Mouse (Mus musculus) cerebellum, adult 2 months (tissue): ENCODE data around the gene 4833427G06Rik. TPM values are rescaled to one million over a fixed set of nuclear protein-coding genes. Genes with fewer than 3 reads are reported as not detected.

Experiments
- DNase-seq, 2 experiments: peaks; one replicate each; pipeline ENCODE4 v3.0.0; 2021
- H3K27ac ChIP-seq: fragments of 200-500 bp; 2 replicates; pipeline ENCODE4 v1.5.1; 2012; ENCODE audit warnings: low read length, control low read depth, inconsistent platforms; ENCODE audit not compliant: insufficient read depth
- H3K27me3 ChIP-seq: fragments of 200-500 bp; 2 replicates; pipeline ENCODE4 v1.6.1; 2012; ENCODE audit warnings: inconsistent platforms, mild to moderate bottlenecking, low read length, moderate library complexity; ENCODE audit not compliant: control insufficient read depth, insufficient read depth
- H3K4me1 ChIP-seq: fragments of 200-500 bp; 2 replicates; pipeline ENCODE4 v1.6.1; 2011; ENCODE audit warnings: low read length; ENCODE audit not compliant: control insufficient read depth, insufficient read depth
- H3K4me3 ChIP-seq: fragments of 200-500 bp; replicated peaks from 2 replicates; pipeline ENCODE3; 2011; ENCODE audit warnings: mild to moderate bottlenecking, low read depth, low read length, control low read depth; ENCODE audit not compliant: insufficient read depth
- CTCF ChIP-seq: fragments of 200-500 bp; IDR thresholded peaks from 2 replicates; pipeline ENCODE4 v1.5.1; 2011; ENCODE audit warnings: low read depth, mild to moderate bottlenecking, control low read depth, low read length, moderate library complexity, borderline replicate concordance; ENCODE audit not compliant: insufficient read depth
- POLR2A ChIP-seq: fragments of 200-500 bp; IDR thresholded peaks from 2 replicates; pipeline ENCODE4 v1.6.1; 2011; ENCODE audit warnings: low read length, control low read depth, borderline replicate concordance; ENCODE audit not compliant: insufficient read depth
- WGBS: fragments of 180-500 bp; shearing (Covaris S2); methylation state at CpG from one replicate; pipeline ENCODE4 v1.1.7; 2018; 5-methylcytosine and 5-hydroxymethylcytosine counted together
- polyA plus RNA-seq: library from polyadenylated mRNA; depleted of rRNA; stranded (reverse); fragments of >200 nt; gene quantifications from 2 replicates; pipeline ENCODE4 v1.2.3, GENCODE M21; 2012; rRNA removed

Gene 4833427G06Rik
- polyA plus RNA-seq, 1 experiment, result 0.29 TPM

GRCm38 (mm10) chr9:51058951-51059521 is 42.8 kb downstream of the 4833427G06Rik start:
- Histone ChIP-seq H3K27me3 (no peaks in the 10 kb centered on the region), H3K4me3 (no peak overlapping the region), H3K4me1 (no peaks in the 10 kb centered on the region), H3K27ac (no peak overlapping the region)
- no peak for TF ChIP-seq CTCF
- no peak for TF ChIP-seq POLR2A
- 27% methylated on average over 4 of the region's 4 CpGs for WGBS
- no peak for DNase-seq

DNA sequence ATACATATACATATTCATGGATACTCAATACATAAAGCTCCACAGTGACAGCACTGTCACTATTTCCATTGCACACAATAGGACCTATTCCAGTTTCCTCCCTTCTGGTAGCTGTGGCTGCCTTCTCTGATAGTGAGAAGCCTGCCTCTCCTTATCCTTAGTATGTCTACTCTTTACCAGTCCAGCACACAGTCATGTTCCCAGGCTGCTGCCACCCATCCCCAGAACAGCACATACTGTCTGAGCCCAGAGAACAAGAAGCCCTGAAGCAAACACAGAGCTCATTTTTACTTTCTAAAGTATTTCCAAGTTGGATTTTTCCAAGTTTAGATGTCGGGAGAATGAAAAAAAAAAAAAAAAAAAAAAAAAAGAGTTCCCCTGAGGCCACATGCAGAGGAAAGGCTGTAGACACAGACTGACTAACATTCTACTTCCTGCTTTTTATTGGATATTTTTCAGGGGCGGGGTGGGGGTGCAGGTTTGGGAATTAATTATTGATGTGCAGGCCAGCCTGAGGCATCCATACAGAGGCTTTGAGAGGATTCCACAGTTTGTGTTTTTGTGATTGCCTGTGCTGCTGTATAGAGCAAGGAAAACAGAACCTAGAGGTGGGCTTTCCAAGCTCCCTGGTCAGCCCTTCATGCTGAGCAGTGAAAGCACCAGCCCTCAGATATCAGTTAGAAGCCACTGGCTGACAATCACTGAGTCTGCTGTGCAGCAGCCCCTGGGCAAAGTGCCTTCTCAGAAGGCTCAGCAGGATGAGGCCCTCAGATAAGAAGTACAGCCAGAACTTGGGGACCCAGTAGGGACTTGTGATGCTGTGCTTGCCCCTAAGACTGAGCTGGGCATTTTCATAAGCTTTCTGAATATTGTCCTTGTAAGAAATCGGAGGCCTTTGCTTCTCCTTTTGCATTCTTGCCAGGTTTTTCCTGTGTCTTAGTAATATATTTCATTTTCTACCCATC is 45.2 kb downstream of the 4833427G06Rik start:
- Histone ChIP-seq H3K27ac (no peak overlapping the region), H3K27me3 (no peaks in the 10 kb centered on the region), H3K4me1 (no peaks in the 10 kb centered on the region), H3K4me3 (no peak overlapping the region)
- DNase-seq, result no peak
- 79% methylated on average over 3 of the region's 3 CpGs for WGBS
- TF ChIP-seq POLR2A (no peak), CTCF (no peak)

- DNase-seq, result no peak
- WGBS, result 75% methylated on average over 3 of the region's 3 CpGs
- no peaks in the 10 kb centered on the region for H3K27me3 ChIP-seq
- H3K4me1 ChIP-seq, result no peaks in the 10 kb centered on the region
- no peak overlapping the region for H3K27ac ChIP-seq
- no peak for TF ChIP-seq CTCF
- TF ChIP-seq POLR2A, result no peak
- H3K4me3 ChIP-seq, result no peak overlapping the region
Observed at GRCm38 (mm10) chr9:51052180-51052579, 49.7 kb downstream of the 4833427G06Rik start.

DNA sequence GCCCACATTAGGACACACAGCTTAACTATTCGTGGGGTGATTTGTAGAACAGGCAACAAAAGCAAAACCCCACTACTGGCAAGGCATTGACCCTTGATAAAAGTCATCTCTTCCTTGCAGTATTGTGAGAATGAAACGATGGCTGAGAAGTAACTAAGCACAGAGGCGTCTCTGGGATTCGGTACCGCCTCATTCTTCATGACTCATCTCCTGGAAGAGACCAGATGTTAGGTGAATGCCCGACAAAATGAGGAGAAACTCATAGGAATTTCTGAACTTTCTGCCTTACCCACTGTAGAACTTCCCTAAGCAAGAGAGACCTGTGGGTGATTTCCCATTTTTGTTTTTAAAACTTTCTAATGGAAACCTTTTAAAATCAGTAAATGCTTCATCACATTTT is 59.7 kb downstream of the 4833427G06Rik start:
- H3K4me1 ChIP-seq, result no peaks in the 10 kb centered on the region
- 80% methylated on average over 6 of the region's 6 CpGs for WGBS
- TF ChIP-seq POLR2A (no peak), CTCF (no peak)
- H3K27me3 ChIP-seq, result no peaks in the 10 kb centered on the region
- no peak overlapping the region for H3K4me3 ChIP-seq
- DNase-seq, result no peak
- no peak overlapping the region for H3K27ac ChIP-seq

DNA sequence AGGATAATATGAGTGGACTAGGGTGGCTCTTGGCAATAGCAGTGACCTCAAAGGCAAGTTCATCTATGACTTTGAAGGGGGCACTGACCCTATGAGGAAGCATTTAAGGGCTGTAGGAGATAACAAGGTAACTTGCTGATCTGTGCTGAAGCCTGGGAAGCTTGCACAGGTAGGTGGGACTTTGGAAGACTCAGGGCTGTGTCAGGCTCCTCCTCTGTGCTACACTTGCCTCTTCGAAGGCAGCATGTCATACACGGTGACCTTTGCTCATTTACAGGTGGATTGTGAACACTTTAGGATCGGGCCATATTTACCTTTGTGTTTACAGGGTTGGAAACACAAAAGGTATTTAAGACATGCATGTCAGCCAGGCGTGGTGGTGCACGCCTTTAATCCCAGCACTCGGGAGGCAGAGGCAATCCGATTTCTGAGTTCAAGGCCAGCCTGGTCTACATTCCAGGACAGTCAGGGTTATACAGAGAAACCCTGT is 60.3 kb downstream of the 4833427G06Rik start:
- H3K27ac ChIP-seq, result no peak overlapping the region
- no peak overlapping the region for H3K4me3 ChIP-seq
- no peaks in the 10 kb centered on the region for H3K27me3 ChIP-seq
- WGBS, result 90% methylated on average over 7 of the region's 7 CpGs
- DNase-seq, result no peak
- no peaks in the 10 kb centered on the region for H3K4me1 ChIP-seq
- no peak for TF ChIP-seq POLR2A
- no peak for TF ChIP-seq CTCF

GRCm38 (mm10) chr9:51032785-51033529 is 68.9 kb downstream of the 4833427G06Rik start:
- 75% methylated on average over 3 of the region's 3 CpGs for WGBS
- no peak for DNase-seq
- no peak overlapping the region for H3K27ac ChIP-seq
- no peaks in the 10 kb centered on the region for H3K27me3 ChIP-seq
- no peak overlapping the region for H3K4me3 ChIP-seq
- TF ChIP-seq CTCF, result no peak
- H3K4me1 ChIP-seq, result no peaks in the 10 kb centered on the region

DNA sequence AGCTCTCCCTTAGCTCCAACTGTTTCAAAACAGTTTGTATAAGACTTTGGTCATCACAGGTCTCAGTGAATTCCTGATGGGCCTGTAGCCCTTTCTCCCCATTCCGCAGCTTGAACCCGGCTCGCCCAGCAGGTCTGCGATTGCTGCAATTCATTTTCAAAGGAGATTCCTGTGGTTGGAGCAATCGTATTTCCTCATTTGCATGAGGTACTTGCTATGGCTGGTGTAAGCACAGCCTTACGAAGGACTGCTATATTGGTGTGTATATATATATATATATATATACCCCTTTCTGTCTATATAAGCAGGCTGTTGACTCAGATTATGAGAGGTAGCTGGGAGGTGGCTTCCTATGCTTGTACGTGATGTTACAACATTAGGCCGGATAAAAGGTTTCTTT is 69.6 kb downstream of the 4833427G06Rik start:
- DNase-seq, result no peak
- no peaks in the 10 kb centered on the region for H3K4me1 ChIP-seq
- no peak overlapping the region for H3K27ac ChIP-seq
- no peaks in the 10 kb centered on the region for H3K27me3 ChIP-seq
- no peak for TF ChIP-seq POLR2A
- no peak for TF ChIP-seq CTCF
- 78% methylated on average over 8 of the region's 8 CpGs for WGBS
- no peak overlapping the region for H3K4me3 ChIP-seq

DNA sequence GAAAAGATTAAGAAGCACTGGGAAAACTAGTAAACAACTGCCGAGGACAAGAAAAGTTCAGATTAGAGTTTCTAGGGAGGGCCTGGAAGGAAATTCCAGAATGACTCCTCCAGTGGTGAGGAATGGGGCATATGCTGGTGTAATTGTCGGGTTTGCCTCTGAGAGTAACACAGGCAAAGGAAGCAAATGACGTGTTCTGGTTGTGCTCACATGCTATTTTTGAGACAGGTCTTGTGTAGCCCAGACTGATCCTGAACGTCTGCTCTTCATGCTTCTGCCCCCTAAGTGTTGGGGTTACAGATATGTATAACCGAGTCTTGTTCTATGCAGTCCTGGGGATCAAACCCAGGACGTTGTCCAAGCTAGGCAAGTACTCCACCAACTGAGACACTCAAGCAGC is 70.3 kb downstream of the 4833427G06Rik start:
- no peak for TF ChIP-seq POLR2A
- no peak for TF ChIP-seq CTCF
- 88% methylated on average over 6 of the region's 6 CpGs for WGBS
- Histone ChIP-seq H3K4me1 (no peaks in the 10 kb centered on the region), H3K4me3 (no peak overlapping the region), H3K27me3 (no peaks in the 10 kb centered on the region), H3K27ac (no peak overlapping the region)
- no peak for DNase-seq

Other genes starting within 250 kb of the 4833427G06Rik start
- gene Sik2, start 93.0 kb downstream of the 4833427G06Rik start, polyA plus RNA-seq, result 23.1 and 23.6 TPM in 2 replicates
- not detected in 2 replicates for gene Btg4, start 41.2 kb downstream of the 4833427G06Rik start, polyA plus RNA-seq
- gene Layn, start 25.0 kb downstream of the 4833427G06Rik start, polyA plus RNA-seq, result 7.2 and 7.5 TPM in 2 replicates
- 0.02 TPM in 1 of 2 replicates, not detected in the other for gene Gm32742, start 63.4 kb upstream of the 4833427G06Rik start, polyA plus RNA-seq
- gene Pou2af1, start 111.6 kb upstream of the 4833427G06Rik start, polyA plus RNA-seq, result 0.19 and 0.20 TPM in 2 replicates
- gene Colca2, start 176.5 kb upstream of the 4833427G06Rik start, polyA plus RNA-seq, result 3.5 and 3.7 TPM in 2 replicates
- not detected in 2 replicates for gene 1810046K07Rik, start 226.8 kb upstream of the 4833427G06Rik start, polyA plus RNA-seq